Mouse (Mus musculus): ENCODE data around the gene Upk2.

GRCm38 (mm10) chr9:44492631-44493461 lies 38.1 kb upstream of the Upk2 start:
- TF ChIP-seq POLR2A (IDR thresholded peaks at IDR 0.05; ENCODE audit: insufficient read depth, low read depth, low read length), result peak; percentile 33; the same call in 1 of the 2 replicates
- no peak for TF ChIP-seq CTCF (IDR thresholded peaks at IDR 0.05)
- no peak; the same call in 1 of the 2 replicates for TF ChIP-seq EP300 (IDR thresholded peaks at IDR 0.05; ENCODE audit: insufficient read depth, low read depth, low read length)

All from heart, adult 2 months (tissue).